Mouse (Mus musculus) layer of hippocampus, adult 11-12 months (tissue): ENCODE measurements around the gene Lep.

Experiments
- DNase-seq: peaks from one replicate; pipeline ENCODE4 v3.0.0; 2022; ENCODE audit warnings: low spot score

The Lep gene

GRCm38 (mm10) chr6:29117417-29118104 lies 57.5 kb downstream of the Lep start:
- DNase-seq, result peak; percentile 36

GRCm38 (mm10) chr6:29118231-29118630 lies 58.2 kb downstream of the Lep start:
- DNase-seq, result no peak

GRCm38 (mm10) chr6:29118963-29119362 lies 58.9 kb downstream of the Lep start:
- DNase-seq, result no peak

GRCm38 (mm10) chr6:29119990-29120389 lies 60.0 kb downstream of the Lep start:
- no peak for DNase-seq
